Mouse (Mus musculus): ENCODE data around the gene Sytl4. TPM values are rescaled to one million over a fixed set of nuclear protein-coding genes. Genes with fewer than 3 reads are reported as not detected.
A peak's percentile ranks its signal among the peaks of the same experiment; 100 is the strongest.

The Sytl4 gene
- polyA plus RNA-seq, 1 experiment from 2014 or later, result 2.9 TPM

DNA sequence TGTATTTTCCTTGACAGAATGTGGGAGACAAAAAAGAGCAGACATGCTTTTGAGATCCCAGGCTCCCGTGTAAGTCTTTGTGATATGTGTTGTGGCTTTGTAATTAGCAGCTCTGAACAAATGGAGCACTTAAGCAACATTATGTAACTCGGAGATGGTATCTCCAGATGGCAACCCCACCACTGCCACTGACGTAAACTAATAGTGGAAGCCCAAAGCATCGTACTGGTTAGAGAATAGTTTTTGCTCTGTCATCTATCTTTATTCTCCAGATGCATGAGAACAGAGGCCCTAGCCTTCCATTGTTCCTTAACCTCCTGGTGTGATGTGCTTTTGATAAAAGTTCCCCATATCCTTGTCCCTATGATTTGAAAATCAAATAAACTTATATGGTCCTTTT lies 60.4 kb downstream of the Sytl4 start:
- H3K27ac ChIP-seq, result no peak overlapping the region
- H3K27me3 ChIP-seq, result peaks cover under 1% of the 10 kb centered on the region; the same call in 1 of the 2 replicates
- H3K9me3 ChIP-seq, result no peaks in the 10 kb centered on the region
- H3K4me1 ChIP-seq, result no peaks in the 10 kb centered on the region
- H3K4me3 ChIP-seq, result no peak overlapping the region
- no peak overlapping the region for H3K4me2 ChIP-seq
- H3K36me3 ChIP-seq, result no peaks in the 10 kb centered on the region
- no peak for ATAC-seq (ENCODE audit: insufficient number of reproducible peaks, low FRiP score, low TSS enrichment, low read depth)
- WGBS, result 74% methylated on average over 4 of the region's 4 CpGs
- no peak overlapping the region for H3K9ac ChIP-seq

DNA sequence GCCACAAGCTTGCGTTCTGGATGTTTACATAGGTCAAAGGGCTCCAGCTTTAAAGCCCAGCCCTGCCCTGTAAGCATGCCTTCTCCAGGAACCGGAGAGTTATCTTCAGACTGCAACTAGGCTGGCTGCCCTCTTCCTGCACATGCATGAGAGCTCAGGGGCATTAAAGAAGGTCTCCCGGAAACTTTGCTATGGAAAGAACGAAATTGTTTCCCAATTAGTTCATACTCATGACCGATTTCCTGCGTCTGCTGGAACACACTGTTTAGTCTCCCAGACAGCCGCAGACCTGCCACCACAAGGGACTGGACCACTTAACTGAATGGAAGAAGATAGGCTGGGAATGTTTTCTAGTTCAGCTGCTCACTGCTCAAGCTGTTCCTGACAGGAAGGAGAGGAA lies 67.4 kb downstream of the Sytl4 start:
- no peak for ATAC-seq (ENCODE audit: insufficient number of reproducible peaks, low FRiP score, low TSS enrichment, low read depth)
- WGBS, result 38% methylated on average over 7 of the region's 7 CpGs

GRCm38 (mm10) chrX:133913006-133913405 lies 68.6 kb downstream of the Sytl4 start:
- Histone ChIP-seq H3K27ac (no peak overlapping the region), H3K36me3 (no peaks in the 10 kb centered on the region), H3K4me1 (0 out of 2 replicates have a peak, but pooled peaks cover 3% of the 10 kb centered on the region), H3K4me2 (no peak overlapping the region), H3K9me3 (no peaks in the 10 kb centered on the region), H3K4me3 (no peak overlapping the region), H3K27me3 (peaks cover 14% of the 10 kb centered on the region), H3K9ac (no peak overlapping the region)
- ATAC-seq (ENCODE audit: insufficient number of reproducible peaks, low FRiP score, low TSS enrichment, low read depth), result no peak
- WGBS, result 84% methylated on average over 3 of the region's 3 CpGs

More for the DNA sequence above, 67.4 kb downstream of the Sytl4 start:
- H3K27ac ChIP-seq, result peak overlapping the region; percentile 38; the same call in 1 of the 2 replicates
- no peak overlapping the region for H3K9ac ChIP-seq
- 0 out of 2 replicates have a peak, but pooled peaks cover 3% of the 10 kb centered on the region for H3K4me1 ChIP-seq
- H3K27me3 ChIP-seq, result peaks cover 14% of the 10 kb centered on the region
- H3K36me3 ChIP-seq, result no peaks in the 10 kb centered on the region
- H3K4me3 ChIP-seq, result no peak overlapping the region
- no peak overlapping the region for H3K4me2 ChIP-seq
- H3K9me3 ChIP-seq, result no peaks in the 10 kb centered on the region

DNA sequence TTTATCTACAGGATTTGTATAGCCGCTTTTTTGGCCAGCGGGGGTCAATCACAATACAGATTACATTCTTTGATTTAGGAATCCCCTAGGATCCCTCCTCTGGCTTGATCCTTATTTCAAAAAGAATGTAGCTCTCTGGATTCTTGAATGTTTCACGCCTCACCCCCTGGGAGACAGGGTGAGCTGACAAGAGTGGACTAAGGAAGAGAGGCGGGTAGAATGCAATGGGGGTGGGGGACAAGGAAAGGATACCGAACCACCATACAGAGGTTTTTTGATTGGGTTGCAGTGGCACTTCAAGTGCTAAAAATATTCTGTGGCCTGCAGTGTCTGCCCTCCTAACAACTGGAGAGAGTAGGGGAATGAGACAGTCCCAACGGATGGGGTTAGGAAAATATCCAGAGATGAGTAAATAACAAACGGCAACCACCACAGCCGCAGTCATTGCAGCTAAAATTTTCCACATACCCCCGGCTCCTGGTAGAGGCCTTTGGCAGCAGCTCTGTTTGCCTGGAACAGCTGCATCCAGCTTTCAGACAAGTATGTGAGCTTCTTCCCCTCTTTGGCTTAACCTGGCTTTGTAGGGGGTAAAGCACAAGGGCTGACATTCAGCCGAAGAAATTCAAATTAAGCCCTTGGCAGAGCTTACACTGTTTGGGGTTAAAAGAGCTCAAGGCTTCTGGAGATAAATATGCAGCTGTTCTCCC lies 70.1 kb downstream of the Sytl4 start:
- Histone ChIP-seq H3K9ac (no peak overlapping the region), H3K27me3 (peaks cover 14% of the 10 kb centered on the region), H3K4me2 (no peak overlapping the region), H3K9me3 (no peaks in the 10 kb centered on the region), H3K4me1 (0 out of 2 replicates have a peak, but pooled peaks cover 3% of the 10 kb centered on the region), H3K36me3 (no peaks in the 10 kb centered on the region), H3K4me3 (no peak overlapping the region), H3K27ac (no peak overlapping the region; the same call in 1 of the 2 replicates)
- WGBS, result 49% methylated on average over 10 of the region's 10 CpGs
- ATAC-seq (ENCODE audit: insufficient number of reproducible peaks, low FRiP score, low TSS enrichment, low read depth), result peak; percentile 65; the same call in 1 of the 2 replicates

DNA sequence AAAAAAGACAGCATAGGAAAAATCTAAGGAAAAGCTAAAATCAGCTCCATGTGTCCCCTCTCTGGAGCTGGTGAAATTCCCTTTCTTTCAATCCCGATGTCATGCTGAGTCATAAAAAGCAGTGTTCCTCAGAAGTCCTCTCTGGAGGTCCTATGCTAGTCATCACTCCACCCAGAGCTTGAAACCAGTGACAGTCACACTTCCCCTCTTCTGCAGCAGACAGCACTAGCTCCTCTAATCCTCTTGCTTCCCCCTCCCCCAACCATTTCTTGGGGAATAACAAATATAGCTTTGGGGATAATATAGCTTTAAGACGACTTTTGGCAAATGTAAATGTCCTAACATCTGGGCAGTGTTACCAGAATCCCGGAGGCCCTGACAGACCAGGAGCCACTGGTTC lies 73.4 kb downstream of the Sytl4 start, which contains the start of gene Srpx2:
TSS of gene Srpx2 (plus strand) at position 166 of the 400 bp plus-strand sequence.
- Histone ChIP-seq H3K4me1 (no peaks in the 10 kb centered on the region), H3K4me2 (0 out of 2 replicates have a peak within 1 kb of the TSS, but pooled peaks have one; percentile 5), H3K4me3 (no peak within 1 kb of the TSS), H3K27ac (no peak within 1 kb of the TSS), H3K36me3 (no peaks in the 10 kb centered on the region), H3K27me3 (peaks cover 6% of the 10 kb centered on the region; the same call in 1 of the 2 replicates), H3K9ac (no peak within 1 kb of the TSS), H3K9me3 (no peaks in the 10 kb centered on the region)
- 32% methylated on average over 3 of the region's 3 CpGs for WGBS
- ATAC-seq (ENCODE audit: insufficient number of reproducible peaks, low FRiP score, low TSS enrichment, low read depth), result no peak

DNA sequence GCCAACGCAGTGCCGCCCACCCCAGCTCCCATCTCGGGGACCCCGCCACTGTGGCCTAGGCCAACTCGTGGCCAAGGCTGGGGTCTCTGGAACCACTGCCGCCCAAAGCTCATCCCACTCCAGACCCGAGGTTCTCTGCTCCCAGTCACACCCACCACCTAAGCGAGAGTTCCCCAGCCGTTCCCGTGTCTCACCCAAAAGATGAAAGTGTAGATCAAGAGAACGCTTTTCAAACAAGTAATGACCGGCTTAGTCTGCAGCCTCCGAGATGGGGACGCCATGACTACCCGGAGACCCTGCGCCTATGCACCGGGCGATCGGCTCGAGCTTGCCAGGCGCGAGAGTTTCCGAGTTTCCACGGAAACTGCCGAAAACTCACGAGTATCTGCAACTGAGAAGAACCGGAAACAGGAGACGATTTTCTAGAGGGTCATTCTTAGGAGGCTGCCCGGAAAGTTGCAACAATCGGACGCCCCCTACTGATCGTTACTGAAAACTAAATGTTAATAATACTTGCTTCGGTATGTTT lies 83.5 kb downstream of the Sytl4 start, which contains the start of gene Tspan6:
TSS of gene Tspan6 (minus strand) at position 416 of the 529 bp plus-strand sequence.
- Histone ChIP-seq H3K27ac (0 out of 2 replicates have a peak within 1 kb of the TSS, but pooled peaks have one; percentile 59), H3K4me3 (peak within 1 kb of the TSS; percentile 52), H3K4me1 (no peaks in the 10 kb centered on the region), H3K27me3 (peaks cover 4% of the 10 kb centered on the region; the same call in 1 of the 2 replicates), H3K4me2 (peak within 1 kb of the TSS; percentile 40), H3K9me3 (no peaks in the 10 kb centered on the region), H3K36me3 (peaks cover 12% of the 10 kb centered on the region; the same call in 1 of the 2 replicates), H3K9ac (peak within 1 kb of the TSS; percentile 42)
- 25% methylated on average over 33 of the region's 33 CpGs for WGBS
- peak; percentile 80; the same call in 1 of the 2 replicates for ATAC-seq (ENCODE audit: insufficient number of reproducible peaks, low FRiP score, low TSS enrichment, low read depth)

DNA sequence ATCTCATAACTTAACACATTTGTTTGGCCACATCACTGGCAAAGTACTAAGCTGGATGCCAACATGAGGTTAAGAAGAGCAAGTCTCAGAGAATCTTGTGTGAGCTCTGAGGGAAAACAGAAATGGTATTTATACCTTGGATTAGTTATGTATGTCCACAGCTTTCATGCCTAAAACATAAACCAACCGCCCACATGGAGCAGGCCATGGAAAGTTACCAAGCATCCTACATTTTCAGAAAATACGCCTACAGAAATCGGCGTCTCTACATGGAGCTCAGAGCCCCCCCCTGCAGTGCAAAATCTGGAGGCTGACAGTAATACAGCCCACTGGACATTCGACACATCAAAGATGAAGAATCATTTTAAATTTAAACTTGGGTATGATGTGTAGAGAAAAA lies 93.5 kb downstream of the Sytl4 start:
- H3K4me3 ChIP-seq, result no peak overlapping the region
- no peaks in the 10 kb centered on the region for H3K27me3 ChIP-seq
- no peak overlapping the region for H3K4me2 ChIP-seq
- no peaks in the 10 kb centered on the region for H3K9me3 ChIP-seq
- no peak for ATAC-seq (ENCODE audit: insufficient number of reproducible peaks, low FRiP score, low TSS enrichment, low read depth)
- 80% methylated on average over 5 of the region's 5 CpGs for WGBS
- no peak overlapping the region for H3K27ac ChIP-seq
- no peaks in the 10 kb centered on the region for H3K36me3 ChIP-seq
- no peak overlapping the region for H3K9ac ChIP-seq
- no peaks in the 10 kb centered on the region for H3K4me1 ChIP-seq

GRCm38 (mm10) chrX:133887308-133887707 lies 94.3 kb downstream of the Sytl4 start:
- no peaks in the 10 kb centered on the region for H3K27me3 ChIP-seq
- WGBS, result 90% methylated on average over 3 of the region's 3 CpGs
- no peak overlapping the region for H3K4me2 ChIP-seq
- H3K27ac ChIP-seq, result no peak overlapping the region
- H3K9me3 ChIP-seq, result no peaks in the 10 kb centered on the region
- H3K9ac ChIP-seq, result no peak overlapping the region
- no peaks in the 10 kb centered on the region for H3K4me1 ChIP-seq
- no peak overlapping the region for H3K4me3 ChIP-seq
- no peak for ATAC-seq (ENCODE audit: insufficient number of reproducible peaks, low FRiP score, low TSS enrichment, low read depth)
- no peaks in the 10 kb centered on the region for H3K36me3 ChIP-seq

Other genes starting within 250 kb of the Sytl4 start
- gene Tnmd, start 130.8 kb downstream of the Sytl4 start, polyA plus RNA-seq (2015; fragmentation: Nextera tagmentation; extraction: Ambion mirVana), result 316 and 346 TPM in 2 replicates
- gene Tspan6, start 83.4 kb downstream of the Sytl4 start, polyA plus RNA-seq (2015; fragmentation: Nextera tagmentation; extraction: Ambion mirVana), result 153 and 155 TPM in 2 replicates
- gene Srpx2, start 73.4 kb downstream of the Sytl4 start, polyA plus RNA-seq (2015; fragmentation: Nextera tagmentation; extraction: Ambion mirVana), result 8.2 and 12.9 TPM in 2 replicates
- 30.4 and 32.1 TPM in 2 replicates for gene Cstf2, start 77.4 kb upstream of the Sytl4 start, polyA plus RNA-seq (2015; fragmentation: Nextera tagmentation; extraction: Ambion mirVana)
- 3.7 TPM in 2 replicates for gene Xkrx, start 180.3 kb upstream of the Sytl4 start, polyA plus RNA-seq (2015; fragmentation: Nextera tagmentation; extraction: Ambion mirVana)
- gene Arl13a, start 205.7 kb upstream of the Sytl4 start, polyA plus RNA-seq (2015; fragmentation: Nextera tagmentation; extraction: Ambion mirVana), result not detected in 2 replicates
- 0.23 TPM in 1 of 2 replicates, not detected in the other for gene Nox1, start 240.1 kb upstream of the Sytl4 start, polyA plus RNA-seq (2015; fragmentation: Nextera tagmentation; extraction: Ambion mirVana)